Mouse (Mus musculus): ENCODE measurements around the gene Gpd1l. TPM values are rescaled to one million over a fixed set of nuclear protein-coding genes. Genes with fewer than 3 reads are reported as not detected.
A peak's percentile ranks its signal among the peaks of the same experiment; 100 is the strongest.

The Gpd1l gene
- polyA plus RNA-seq, 1 experiment, result 10.8 TPM

DNA sequence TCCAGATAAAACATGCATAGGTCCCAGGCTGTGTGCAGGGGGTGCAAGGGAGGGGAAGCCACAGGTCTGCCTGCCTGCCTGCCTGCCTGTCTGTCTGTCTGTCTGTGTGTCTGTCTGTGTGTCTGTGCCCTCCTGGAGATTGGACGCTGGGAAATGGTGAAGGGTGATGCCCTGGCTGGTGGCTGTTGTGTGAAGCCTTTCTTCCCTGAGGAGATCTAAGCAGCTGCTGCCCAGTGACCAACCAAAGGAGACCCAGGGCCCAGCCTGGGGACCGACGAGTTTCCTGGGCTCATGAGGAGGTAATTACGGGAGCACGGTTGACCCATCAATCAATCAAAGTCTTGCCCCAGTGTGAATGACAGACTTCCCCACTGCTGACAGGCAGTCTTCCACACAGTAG, 11.6 kb downstream of the Gpd1l start:
- no peak overlapping the region for H3K4me3 ChIP-seq (ENCODE audit: insufficient read depth, poor library complexity, severe bottlenecking)
- no peaks in the 10 kb centered on the region for H3K79me3 ChIP-seq (ENCODE audit: low read depth)
- H3K27me3 ChIP-seq (ENCODE audit: control insufficient read depth, insufficient read depth, insufficient read length), result no peaks in the 10 kb centered on the region
- no peaks in the 10 kb centered on the region for H3K36me3 ChIP-seq (ENCODE audit: control insufficient read depth, insufficient read depth)
- H3ac ChIP-seq (ENCODE audit: control insufficient read depth, insufficient read length, low read depth), result no peak overlapping the region
- H3K79me2 ChIP-seq (ENCODE audit: control insufficient read depth, insufficient read depth), result no peaks in the 10 kb centered on the region
- no peak for TF ChIP-seq MAX (IDR thresholded peaks at IDR 0.05)

DNA sequence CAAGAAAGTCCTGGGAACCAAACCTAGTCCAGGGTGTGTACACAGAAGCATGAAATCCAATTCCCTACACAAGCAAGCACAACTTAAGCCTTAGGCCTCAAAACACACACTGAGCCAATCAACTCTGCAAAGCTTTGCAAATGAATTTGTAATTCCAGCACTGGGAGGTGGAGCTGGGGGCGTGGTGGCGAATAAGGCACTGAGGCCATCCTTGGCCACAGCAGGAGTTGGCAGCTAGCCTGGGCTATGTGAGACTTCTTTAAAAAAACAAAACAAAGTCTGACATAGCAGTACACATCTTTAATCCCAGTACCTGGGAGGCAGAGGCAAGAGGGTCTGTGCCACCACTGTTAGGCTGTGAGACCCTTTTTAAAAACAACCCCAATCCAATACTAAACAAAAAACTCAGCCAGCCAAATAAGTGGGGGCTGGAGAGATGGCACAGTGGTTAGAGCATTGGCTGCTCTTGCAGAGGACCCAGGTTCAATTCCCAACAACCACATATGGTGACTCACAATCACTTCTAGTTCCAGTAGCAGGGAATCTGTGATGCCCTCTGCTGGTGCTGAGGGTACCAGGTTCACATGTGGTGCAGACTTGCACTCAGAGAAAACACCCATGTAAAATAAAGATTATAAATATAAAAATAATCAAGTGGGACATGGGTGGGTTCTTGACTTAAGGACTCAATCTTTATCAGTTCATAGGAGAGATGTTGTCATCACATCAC, 12.3 kb downstream of the Gpd1l start:
- H3ac ChIP-seq (ENCODE audit: control insufficient read depth, insufficient read length, low read depth), result no peak overlapping the region
- H3K79me3 ChIP-seq (ENCODE audit: low read depth), result no peaks in the 10 kb centered on the region

DNA sequence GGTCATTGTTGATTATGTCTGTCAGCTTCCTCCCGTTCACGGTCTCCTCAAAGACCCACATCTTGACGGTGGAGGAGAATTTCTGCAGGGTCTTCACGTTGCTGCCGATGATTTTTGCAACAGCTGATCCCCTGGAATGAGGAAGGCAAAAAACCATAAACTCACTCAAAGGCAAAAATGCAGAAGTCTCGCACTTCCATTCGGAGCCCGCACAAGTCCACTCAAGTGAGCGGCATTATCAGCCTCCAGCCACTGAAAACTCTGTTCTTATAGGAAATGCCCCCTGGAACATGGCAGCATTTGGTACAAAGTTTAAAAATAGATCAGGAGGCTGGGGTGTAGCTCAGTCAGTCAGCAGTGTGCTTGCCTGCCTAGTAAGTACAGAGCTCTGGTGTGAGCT, 13.2 kb downstream of the Gpd1l start:
- no peaks in the 10 kb centered on the region for H3K79me2 ChIP-seq (ENCODE audit: control insufficient read depth, insufficient read depth)
- no peaks in the 10 kb centered on the region for H3K79me3 ChIP-seq (ENCODE audit: low read depth)
- H3K4me3 ChIP-seq (ENCODE audit: insufficient read depth, poor library complexity, severe bottlenecking), result no peak overlapping the region
- H3K36me3 ChIP-seq (ENCODE audit: control insufficient read depth, insufficient read depth), result no peaks in the 10 kb centered on the region
- TF ChIP-seq CEBPB (IDR thresholded peaks at IDR 0.05; ENCODE audit: low read depth) (no peak), MAX (IDR thresholded peaks at IDR 0.05) (no peak), MYOD1 (IDR thresholded peaks at IDR 0.05; ENCODE audit: control insufficient read depth, insufficient read length, low read depth) (no peak), MYOG (IDR thresholded peaks at IDR 0.05; ENCODE audit: control insufficient read depth, extremely low read depth, insufficient read length) (no peak), USF1 (IDR thresholded peaks at IDR 0.05; ENCODE audit: low read depth) (no peak), CTCF (IDR thresholded peaks at IDR 0.05; ENCODE audit: control insufficient read depth, insufficient read depth, insufficient read length) (no peak), FOSL1 (IDR thresholded peaks at IDR 0.05; ENCODE audit: insufficient read depth, low read length, poor library complexity, severe bottlenecking) (no peak)
- no peaks in the 10 kb centered on the region for H3K27me3 ChIP-seq (ENCODE audit: control insufficient read depth, insufficient read depth, insufficient read length)
- H3ac ChIP-seq (ENCODE audit: control insufficient read depth, insufficient read length, low read depth), result no peak overlapping the region

More for the DNA sequence above, 12.3 kb downstream of the Gpd1l start:
- H3K27me3 ChIP-seq (ENCODE audit: control insufficient read depth, insufficient read depth, insufficient read length), result no peaks in the 10 kb centered on the region
- no peak overlapping the region for H3K4me3 ChIP-seq (ENCODE audit: insufficient read depth, poor library complexity, severe bottlenecking)
- no peaks in the 10 kb centered on the region for H3K36me3 ChIP-seq (ENCODE audit: control insufficient read depth, insufficient read depth)
- TF ChIP-seq CTCF (IDR thresholded peaks at IDR 0.05; ENCODE audit: control insufficient read depth, insufficient read depth, insufficient read length) (no peak), FOSL1 (IDR thresholded peaks at IDR 0.05; ENCODE audit: insufficient read depth, low read length, poor library complexity, severe bottlenecking) (no peak), MYOG (IDR thresholded peaks at IDR 0.05; ENCODE audit: control insufficient read depth, extremely low read depth, insufficient read length) (no peak), CEBPB (IDR thresholded peaks at IDR 0.05; ENCODE audit: low read depth) (no peak), MAX (IDR thresholded peaks at IDR 0.05) (no peak)
- no peaks in the 10 kb centered on the region for H3K79me2 ChIP-seq (ENCODE audit: control insufficient read depth, insufficient read depth)

DNA sequence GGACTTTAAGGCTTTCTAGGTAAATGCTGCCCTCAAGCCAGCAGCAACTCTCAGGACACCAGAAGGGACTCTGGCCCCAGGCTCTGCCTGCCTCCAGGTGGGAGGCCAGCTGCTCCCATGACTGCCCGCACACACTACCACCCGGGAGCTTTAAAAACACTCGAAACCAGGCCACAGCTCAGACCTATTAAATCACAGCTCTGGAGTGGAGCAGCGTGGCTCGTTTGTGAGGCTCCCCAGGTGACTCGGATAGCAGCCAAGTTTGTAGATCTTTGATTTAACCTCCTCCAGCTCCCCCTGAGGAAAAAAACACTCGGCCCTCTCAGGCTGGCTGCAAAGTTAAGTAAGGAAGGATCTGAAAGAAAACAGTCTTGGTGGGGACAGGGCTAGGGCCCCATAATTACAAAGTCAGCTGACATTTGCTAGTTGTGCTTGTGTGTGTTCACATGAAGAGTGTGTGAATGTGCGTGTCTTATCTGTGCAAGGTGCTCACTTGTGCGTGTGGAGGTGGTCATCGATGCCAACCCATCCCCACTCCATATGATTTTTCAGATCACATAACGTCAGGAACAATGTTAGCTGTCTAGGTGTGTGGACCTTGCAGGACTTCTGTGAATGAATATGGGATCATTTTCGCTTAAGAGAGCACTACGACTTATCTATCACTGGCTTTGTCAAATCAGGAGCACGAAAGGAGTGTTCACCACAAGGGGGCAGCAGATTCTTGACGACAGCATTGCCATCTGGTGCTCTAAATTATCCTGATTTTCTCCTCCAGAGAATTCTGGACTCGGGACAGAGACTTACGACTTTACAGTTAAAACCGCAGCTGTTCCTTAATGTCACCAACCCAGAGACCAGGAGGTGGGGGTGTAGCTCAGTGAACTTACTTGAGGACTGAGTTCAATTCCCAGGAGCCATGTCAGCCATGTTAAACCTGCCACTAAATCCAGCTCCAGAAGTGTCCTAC, 20.8 kb downstream of the Gpd1l start:
- no peak overlapping the region for H3ac ChIP-seq (ENCODE audit: control insufficient read depth, insufficient read length, low read depth)
- H3K79me2 ChIP-seq (ENCODE audit: control insufficient read depth, insufficient read depth), result no peaks in the 10 kb centered on the region
- no peak for TF ChIP-seq MAX (IDR thresholded peaks at IDR 0.05)
- TF ChIP-seq CTCF (IDR thresholded peaks at IDR 0.05; ENCODE audit: control insufficient read depth, insufficient read depth, insufficient read length), result peak; percentile 28
- no peaks in the 10 kb centered on the region for H3K79me3 ChIP-seq (ENCODE audit: low read depth)
- no peaks in the 10 kb centered on the region for H3K27me3 ChIP-seq (ENCODE audit: control insufficient read depth, insufficient read depth, insufficient read length)
- H3K36me3 ChIP-seq (ENCODE audit: control insufficient read depth, insufficient read depth), result no peaks in the 10 kb centered on the region
- no peak overlapping the region for H3K4me3 ChIP-seq (ENCODE audit: insufficient read depth, poor library complexity, severe bottlenecking)

DNA sequence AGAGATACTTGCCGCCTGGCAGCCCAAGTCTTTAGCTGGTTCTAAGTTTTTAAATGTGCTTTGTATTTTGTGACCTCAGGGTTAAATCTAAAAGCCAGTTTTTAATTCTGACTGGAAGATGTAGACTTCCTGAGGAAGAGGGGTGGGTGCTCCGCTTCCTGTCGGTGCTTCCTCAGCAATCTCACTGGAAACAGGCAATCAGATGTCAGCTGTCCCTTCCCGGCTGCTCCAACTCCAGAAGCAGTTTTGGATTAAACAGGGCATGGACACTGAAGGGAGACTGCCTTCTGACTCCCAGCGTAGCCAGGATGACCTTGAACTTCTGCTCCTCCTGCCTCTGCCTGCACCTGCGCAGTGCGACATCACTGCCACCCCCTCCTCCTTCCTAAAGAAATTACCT, 26.3 kb downstream of the Gpd1l start:
- no peaks in the 10 kb centered on the region for H3K36me3 ChIP-seq (ENCODE audit: control insufficient read depth, insufficient read depth)
- no peak overlapping the region for H3K4me3 ChIP-seq (ENCODE audit: insufficient read depth, poor library complexity, severe bottlenecking)
- TF ChIP-seq USF1 (IDR thresholded peaks at IDR 0.05; ENCODE audit: low read depth) (no peak), CEBPB (IDR thresholded peaks at IDR 0.05; ENCODE audit: low read depth) (no peak), MYOG (IDR thresholded peaks at IDR 0.05; ENCODE audit: control insufficient read depth, extremely low read depth, insufficient read length) (no peak), MYOD1 (IDR thresholded peaks at IDR 0.05; ENCODE audit: control insufficient read depth, insufficient read length, low read depth) (no peak), CTCF (IDR thresholded peaks at IDR 0.05; ENCODE audit: control insufficient read depth, insufficient read depth, insufficient read length) (no peak), MAX (IDR thresholded peaks at IDR 0.05) (no peak), FOSL1 (IDR thresholded peaks at IDR 0.05; ENCODE audit: insufficient read depth, low read length, poor library complexity, severe bottlenecking) (no peak)
- no peaks in the 10 kb centered on the region for H3K27me3 ChIP-seq (ENCODE audit: control insufficient read depth, insufficient read depth, insufficient read length)
- no peak overlapping the region for H3ac ChIP-seq (ENCODE audit: control insufficient read depth, insufficient read length, low read depth)
- no peaks in the 10 kb centered on the region for H3K79me2 ChIP-seq (ENCODE audit: control insufficient read depth, insufficient read depth)
- H3K79me3 ChIP-seq (ENCODE audit: low read depth), result peaks cover 2% of the 10 kb centered on the region

DNA sequence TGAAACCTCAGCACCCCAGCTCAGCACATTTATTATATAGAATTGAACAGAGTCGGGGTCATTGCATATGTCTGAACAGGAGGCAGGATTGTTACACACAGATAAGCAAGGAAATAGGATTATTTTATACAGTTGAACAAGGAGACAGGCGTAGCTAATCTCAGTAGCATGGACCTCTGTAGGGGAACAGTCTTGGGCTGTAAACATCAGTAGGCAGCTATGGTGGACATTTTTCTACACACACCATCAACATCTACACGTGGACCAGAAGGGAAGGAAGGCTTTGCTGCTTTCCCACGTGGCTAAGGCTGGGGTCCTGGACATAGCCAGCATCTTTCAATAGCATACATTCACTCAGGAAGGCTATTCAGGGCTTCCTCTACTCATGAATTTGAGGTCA, 37.9 kb downstream of the Gpd1l start:
- Histone ChIP-seq H3ac (ENCODE audit: control insufficient read depth, insufficient read length, low read depth) (no peak overlapping the region), H3K36me3 (ENCODE audit: control insufficient read depth, insufficient read depth) (no peaks in the 10 kb centered on the region), H3K4me3 (ENCODE audit: insufficient read depth, poor library complexity, severe bottlenecking) (no peak overlapping the region), H3K79me3 (ENCODE audit: low read depth) (no peaks in the 10 kb centered on the region), H3K27me3 (ENCODE audit: control insufficient read depth, insufficient read depth, insufficient read length) (peaks cover 4% of the 10 kb centered on the region), H3K79me2 (ENCODE audit: control insufficient read depth, insufficient read depth) (no peaks in the 10 kb centered on the region)
- TF ChIP-seq CEBPB (IDR thresholded peaks at IDR 0.05; ENCODE audit: low read depth) (no peak), FOSL1 (IDR thresholded peaks at IDR 0.05; ENCODE audit: insufficient read depth, low read length, poor library complexity, severe bottlenecking) (no peak), MYOG (IDR thresholded peaks at IDR 0.05; ENCODE audit: control insufficient read depth, extremely low read depth, insufficient read length) (no peak), USF1 (IDR thresholded peaks at IDR 0.05; ENCODE audit: low read depth) (no peak), MYOD1 (IDR thresholded peaks at IDR 0.05; ENCODE audit: control insufficient read depth, insufficient read length, low read depth) (no peak)
